Mouse (Mus musculus) heart, embryonic 12.5 days (tissue): ENCODE data around the gene Rad51. TPM values are rescaled to one million over a fixed set of nuclear protein-coding genes. Genes with fewer than 3 reads are reported as not detected.

Experiments
- ATAC-seq: fragments of 200-750 bp; cut with Nextera tagmentation; 2 replicates; pipeline ENCODE4 v1.8.0; 2017; ENCODE audit warnings: moderate TSS enrichment, moderate library complexity; ENCODE audit not compliant: insufficient number of reproducible peaks, low FRiP score
- H3K27ac ChIP-seq: fragments of 300-500 bp; sonication (generic); 2 replicates; pipeline ENCODE4 v1.5.1; 2016; ENCODE audit warnings: mild to moderate bottlenecking, moderate library complexity; ENCODE audit not compliant: poor library complexity, severe bottlenecking
- H3K27me3 ChIP-seq: fragments of 300-500 bp; sonication (generic); replicated peaks from 2 replicates; pipeline ENCODE4 v1.6.1; 2016; ENCODE audit warnings: mild to moderate bottlenecking, moderate library complexity
- H3K36me3 ChIP-seq: fragments of 300-500 bp; sonication (generic); 2 replicates; pipeline ENCODE4 v1.6.1; 2016; ENCODE audit warnings: mild to moderate bottlenecking, moderate library complexity
- H3K4me1 ChIP-seq: fragments of 300-500 bp; sonication (generic); replicated peaks from 2 replicates; pipeline ENCODE4 v1.6.1; 2016; ENCODE audit warnings: mild to moderate bottlenecking
- H3K4me2 ChIP-seq: fragments of 300-500 bp; sonication (generic); 2 replicates; pipeline ENCODE4 v1.6.1; 2016; ENCODE audit warnings: mild to moderate bottlenecking, moderate library complexity
- H3K4me3 ChIP-seq: fragments of 300-500 bp; sonication (generic); 2 replicates; pipeline ENCODE4 v1.5.1; 2016; ENCODE audit warnings: mild to moderate bottlenecking
- H3K9ac ChIP-seq: fragments of 300-500 bp; sonication (generic); 2 replicates; pipeline ENCODE4 v1.6.1; 2016; ENCODE audit warnings: mild to moderate bottlenecking, moderate library complexity
- H3K9me3 ChIP-seq: fragments of 300-500 bp; sonication (generic); replicated peaks from 2 replicates; pipeline ENCODE4 v1.6.1; 2016; ENCODE audit warnings: mild to moderate bottlenecking, moderate library complexity
- WGBS: fragments of 180-500 bp; shearing (Covaris S2); methylation state at CpG from one replicate; pipeline ENCODE4 v1.1.7; 2016; 5-methylcytosine and 5-hydroxymethylcytosine counted together
- polyA plus RNA-seq: library from polyadenylated mRNA; unstranded; fragments of >200 nt; fragmentation: Nextera tagmentation; extraction: Ambion mirVana; gene quantifications from 2 replicates; pipeline ENCODE4 v1.2.1, GENCODE M21; 2016

Gene Rad51
- polyA plus RNA-seq = 32.2 and 33.3 TPM in 2 replicates

GRCm38 (mm10) chr2:119112438-119113112, at the start of gene Rad51:
Gene Rad51, plus strand, starts transcription at chr2:119112793.
- ATAC-seq = peak; percentile 91
- WGBS = under 1% methylated on average over 50 of the region's 51 CpGs
- H3K4me3 ChIP-seq = peak within 1 kb of the TSS; percentile 76
- H3K27ac ChIP-seq = peak within 1 kb of the TSS; percentile 60
- peak within 1 kb of the TSS; percentile 82 for H3K9ac ChIP-seq
- no peaks in the 10 kb centered on the region for H3K9me3 ChIP-seq
- H3K27me3 ChIP-seq = no peaks in the 10 kb centered on the region
- H3K4me2 ChIP-seq = peak within 1 kb of the TSS; percentile 93
- peaks cover 19% of the 10 kb centered on the region; the same call in 1 of the 2 replicates for H3K36me3 ChIP-seq
- H3K4me1 ChIP-seq = peaks cover 11% of the 10 kb centered on the region

- H3K27ac ChIP-seq = no peak overlapping the region
- no peak overlapping the region for H3K9ac ChIP-seq
- H3K4me3 ChIP-seq = no peak overlapping the region
- H3K27me3 ChIP-seq = no peaks in the 10 kb centered on the region
- no peaks in the 10 kb centered on the region for H3K4me1 ChIP-seq
- 95% methylated on average over 4 of the region's 4 CpGs for WGBS
- ATAC-seq = no peak
- no peaks in the 10 kb centered on the region for H3K9me3 ChIP-seq
- H3K4me2 ChIP-seq = no peak overlapping the region
- peaks cover 22% of the 10 kb centered on the region for H3K36me3 ChIP-seq
These were observed 40.2 kb upstream of the Rad51 start for GRCm38 (mm10) chr2:119072397-119072796.

- 91% methylated on average over 2 of the region's 2 CpGs for WGBS
- no peak for ATAC-seq
- H3K27me3 ChIP-seq = no peaks in the 10 kb centered on the region
- H3K9me3 ChIP-seq = no peaks in the 10 kb centered on the region
- H3K9ac ChIP-seq = no peak overlapping the region
- H3K4me1 ChIP-seq = no peaks in the 10 kb centered on the region
- H3K4me2 ChIP-seq = no peak overlapping the region
- H3K27ac ChIP-seq = no peak overlapping the region
- no peak overlapping the region for H3K4me3 ChIP-seq
- peaks cover 39% of the 10 kb centered on the region for H3K36me3 ChIP-seq
These were observed 26.4 kb upstream of the Rad51 start for GRCm38 (mm10) chr2:119086156-119086555.

GRCm38 (mm10) chr2:119101552-119101951, 11.0 kb upstream of the Rad51 start:
- no peaks in the 10 kb centered on the region for H3K9me3 ChIP-seq
- ATAC-seq = no peak
- H3K27ac ChIP-seq = no peak overlapping the region
- H3K9ac ChIP-seq = no peak overlapping the region
- H3K36me3 ChIP-seq = peaks cover 50% of the 10 kb centered on the region
- no peaks in the 10 kb centered on the region for H3K27me3 ChIP-seq
- no peak overlapping the region for H3K4me3 ChIP-seq
- H3K4me1 ChIP-seq = no peaks in the 10 kb centered on the region
- no peak overlapping the region for H3K4me2 ChIP-seq

GRCm38 (mm10) chr2:119106583-119106982, 6.0 kb upstream of the Rad51 start:
- Histone ChIP-seq H3K4me2 (no peak overlapping the region), H3K9me3 (no peaks in the 10 kb centered on the region), H3K27ac (no peak overlapping the region), H3K9ac (no peak overlapping the region), H3K27me3 (no peaks in the 10 kb centered on the region), H3K4me1 (no peaks in the 10 kb centered on the region; the same call in 1 of the 2 replicates), H3K4me3 (no peak overlapping the region), H3K36me3 (peaks cover 36% of the 10 kb centered on the region)
- WGBS = 69% methylated on average over 5 of the region's 5 CpGs
- ATAC-seq = no peak

- ATAC-seq = no peak
- 41% methylated on average over 4 of the region's 4 CpGs for WGBS
These were observed 4.0 kb upstream of the Rad51 start for GRCm38 (mm10) chr2:119108554-119108953.

GRCm38 (mm10) chr2:119111060-119111459, 1.5 kb upstream of the Rad51 start:
- Histone ChIP-seq H3K4me1 (peaks cover 11% of the 10 kb centered on the region), H3K4me2 (no peak overlapping the region), H3K9ac (no peak overlapping the region), H3K4me3 (no peak overlapping the region), H3K27me3 (no peaks in the 10 kb centered on the region), H3K27ac (no peak overlapping the region), H3K36me3 (peaks cover 13% of the 10 kb centered on the region), H3K9me3 (no peaks in the 10 kb centered on the region)
- ATAC-seq = no peak
- WGBS = 93% methylated on average over 3 of the region's 3 CpGs

More at GRCm38 (mm10) chr2:119108554-119108953, 4.0 kb upstream of the Rad51 start:
- no peaks in the 10 kb centered on the region for H3K9me3 ChIP-seq
- H3K27ac ChIP-seq = no peak overlapping the region
- H3K36me3 ChIP-seq = peaks cover 20% of the 10 kb centered on the region
- no peak overlapping the region for H3K4me2 ChIP-seq
- H3K9ac ChIP-seq = no peak overlapping the region
- peaks cover 5% of the 10 kb centered on the region for H3K4me1 ChIP-seq
- H3K4me3 ChIP-seq = no peak overlapping the region
- no peaks in the 10 kb centered on the region for H3K27me3 ChIP-seq

GRCm38 (mm10) chr2:119113121-119113925, 730 bp downstream of the Rad51 start:
- peaks cover 21% of the 10 kb centered on the region; the same call in 1 of the 2 replicates for H3K36me3 ChIP-seq
- H3K27ac ChIP-seq = peak overlapping the region; percentile 60; the same call in 1 of the 2 replicates
- peak overlapping the region; percentile 82 for H3K9ac ChIP-seq
- 13% methylated on average over 20 of the region's 20 CpGs for WGBS
- H3K4me3 ChIP-seq = peak overlapping the region; percentile 76
- H3K27me3 ChIP-seq = no peaks in the 10 kb centered on the region
- peak overlapping the region; percentile 93 for H3K4me2 ChIP-seq
- peaks cover 11% of the 10 kb centered on the region for H3K4me1 ChIP-seq
- no peak for ATAC-seq
- no peaks in the 10 kb centered on the region for H3K9me3 ChIP-seq

- H3K4me3 ChIP-seq = no peak overlapping the region
- peaks cover 76% of the 10 kb centered on the region for H3K36me3 ChIP-seq
- ATAC-seq = peak; percentile 90
These were observed 23.8 kb downstream of the Rad51 start for GRCm38 (mm10) chr2:119136346-119136898.

GRCm38 (mm10) chr2:119145199-119145598, 32.6 kb downstream of the Rad51 start:
- Histone ChIP-seq H3K4me1 (no peaks in the 10 kb centered on the region; the same call in 1 of the 2 replicates), H3K9me3 (peaks cover 4% of the 10 kb centered on the region), H3K9ac (no peak overlapping the region), H3K27me3 (no peaks in the 10 kb centered on the region), H3K27ac (no peak overlapping the region), H3K36me3 (peaks cover 86% of the 10 kb centered on the region), H3K4me2 (no peak overlapping the region), H3K4me3 (no peak overlapping the region)
- peak; percentile 29; the same call in 1 of the 2 replicates for ATAC-seq
- WGBS = 89% methylated on average over 2 of the region's 2 CpGs

More at GRCm38 (mm10) chr2:119136346-119136898, 23.8 kb downstream of the Rad51 start:
- no peak overlapping the region for H3K9ac ChIP-seq
- WGBS = 20% methylated on average over 5 of the region's 5 CpGs
- no peaks in the 10 kb centered on the region for H3K9me3 ChIP-seq
- H3K27me3 ChIP-seq = no peaks in the 10 kb centered on the region
- H3K4me2 ChIP-seq = no peak overlapping the region
- 0 out of 2 replicates have a peak overlapping the region, but pooled peaks have one; percentile 9 for H3K27ac ChIP-seq
- H3K4me1 ChIP-seq = no peaks in the 10 kb centered on the region

- Histone ChIP-seq H3K4me2 (no peak overlapping the region), H3K4me3 (no peak overlapping the region), H3K9ac (no peak overlapping the region), H3K9me3 (peaks cover 4% of the 10 kb centered on the region), H3K4me1 (no peaks in the 10 kb centered on the region; the same call in 1 of the 2 replicates), H3K36me3 (peaks cover 93% of the 10 kb centered on the region), H3K27ac (no peak overlapping the region), H3K27me3 (no peaks in the 10 kb centered on the region)
- 79% methylated on average over 6 of the region's 6 CpGs for WGBS
- no peak for ATAC-seq
These were observed 33.8 kb downstream of the Rad51 start for GRCm38 (mm10) chr2:119146435-119146834.
